In the genomic region with DNA sequence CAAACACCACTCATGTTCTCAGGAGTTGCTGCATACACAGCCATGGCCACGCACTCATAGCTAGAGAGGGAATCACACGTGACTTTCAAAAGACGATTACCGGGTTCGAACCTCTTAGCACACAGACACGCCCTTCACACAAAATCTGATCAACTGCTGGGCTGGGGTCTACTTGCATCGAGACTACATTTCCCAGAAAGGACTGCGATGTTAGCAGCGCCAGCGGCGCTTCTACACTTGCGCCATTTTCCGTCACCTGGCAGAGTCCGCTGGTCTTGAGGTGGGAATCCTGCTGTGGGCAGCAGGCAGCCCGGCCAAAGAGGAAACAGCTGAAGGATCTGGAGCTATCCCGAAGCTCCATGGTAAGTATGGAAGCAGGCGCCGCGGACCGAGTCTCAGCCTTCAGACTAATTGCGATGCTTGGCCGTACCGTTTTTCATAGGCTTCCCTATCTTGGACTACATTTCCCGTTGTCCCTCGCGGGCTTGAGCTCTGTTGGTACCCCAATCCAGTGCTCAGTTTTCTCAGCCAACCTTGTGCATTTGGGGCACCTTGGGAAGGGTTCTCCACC, we compare ENCODE assay signal across 8 mouse cellular contexts. TPM values are rescaled to one million over a fixed set of nuclear protein-coding genes. Genes with fewer than 3 reads are reported as not detected.
DNase-seq lines count a peak whose midpoint lies in the region; ATAC-seq and TF ChIP-seq lines count a peak whose summit lies in the region.

A gene (plus strand): TSS at position 259 of the 571 bp plus-strand sequence.

- no peak within 1 kb of the TSS for H3K27ac ChIP-seq in ES-E14 (ENCODE audit: insufficient read depth, low read depth, low read length, poor library complexity, severe bottlenecking)
- peak within 1 kb of the TSS; percentile 98 for H3K27ac ChIP-seq in cerebellum, adult 2 months (ENCODE audit: insufficient read depth, low read length)
- H3K27ac ChIP-seq in forebrain, postnatal 0 days (ENCODE audit: low read depth, low read length), result peak within 1 kb of the TSS; percentile 78
- peak within 1 kb of the TSS; percentile 98 for H3K27ac ChIP-seq in layer of hippocampus, adult 2 months

- no peak for TF ChIP-seq CTCF in cerebellum, adult 2 months (IDR thresholded peaks at IDR 0.05; ENCODE audit: borderline replicate concordance, insufficient read depth, low read depth, low read length)
- no peak for TF ChIP-seq CTCF in forebrain, postnatal 0 days (IDR thresholded peaks at IDR 0.05; ENCODE audit: low read depth)
- no peak for TF ChIP-seq CTCF in layer of hippocampus, adult 2 months (conservative IDR thresholded peaks at IDR 0.05)

- H3K27me3 ChIP-seq in cerebellum, adult 2 months (ENCODE audit: control insufficient read depth, insufficient read depth, low read length), result no peaks in the 10 kb centered on the region
- no peaks in the 10 kb centered on the region for H3K27me3 ChIP-seq in forebrain, postnatal 0 days (ENCODE audit: insufficient read depth, low read length)

- no peaks in the 10 kb centered on the region for H3K36me3 ChIP-seq in ES-E14 (ENCODE audit: control insufficient read depth, insufficient read depth, low read length, poor library complexity, severe bottlenecking)
- H3K36me3 ChIP-seq in forebrain, postnatal 0 days (ENCODE audit: insufficient read depth), result no peaks in the 10 kb centered on the region

- peak within 1 kb of the TSS; percentile 92 to 97 for H3K4me3 ChIP-seq in ES-E14 (ENCODE audit: insufficient read depth in 1 of 2, low read depth in 1 of 2, low read length in 2 of 2, poor library complexity in 1 of 2, severe bottlenecking in 1 of 2)
- peak within 1 kb of the TSS; percentile 96 for H3K4me3 ChIP-seq in cerebellum, adult 2 months (replicated peaks; ENCODE audit: insufficient read depth, low read depth, low read length)
- peak within 1 kb of the TSS; percentile 55 for H3K4me3 ChIP-seq in forebrain, postnatal 0 days (ENCODE audit: low read depth, low read length)
- H3K4me3 ChIP-seq in layer of hippocampus, adult 2 months, result peak within 1 kb of the TSS; percentile 72

- WGBS in cerebellum, adult 2 months, result under 1% methylated on average over 26 of the region's 26 CpGs
- WGBS in forebrain, postnatal 0 days, result under 1% methylated on average over 26 of the region's 26 CpGs

- peak; percentile 63 for DNase-seq in ES-E14 (ENCODE audit: low read depth, low spot score)
- peak; percentile 85 to 87 for DNase-seq in cerebellum, adult 2 months
- peak; percentile 94 for DNase-seq in forebrain, postnatal 0 days
- DNase-seq in layer of hippocampus, adult 2 months (ENCODE audit: low spot score in 2 of 2), result peak; percentile 74 to 83
- peak; percentile 33 to 36 for DNase-seq in lung, adult 18-20 months
- peak; percentile 47 for DNase-seq in thymus, postnatal 25 days

- in situ Hi-C loops in ES-E14 (cut with MboI; ENCODE audit: low sequenced_read_pairs in 2 of 2, unreplicated experiment in 2 of 2), result no loop called here

- ATAC-seq in forebrain, postnatal 0 days, result peak; percentile 96
- peak; percentile 91 to 93 for ATAC-seq in hematopoietic stem cell, adult 5-6 weeks (replicated peaks in 1 of 2; ENCODE audit: insufficient read depth in 1 of 2, low FRiP score in 2 of 2, low TSS enrichment in 1 of 2, low read depth in 1 of 2, poor library complexity in 2 of 2, severe bottlenecking in 2 of 2)
- ATAC-seq in neutrophil, adult 5-6 weeks (ENCODE audit: extremely low read depth, insufficient number of reproducible peaks, low FRiP score, poor library complexity, severe bottlenecking), result 0 out of 2 replicates have a peak, but pooled peaks have one; percentile 26

- peak; percentile 69; the same call in 1 of the 2 replicates for TF ChIP-seq POLR2A in cerebellum, adult 2 months (IDR thresholded peaks at IDR 0.05; ENCODE audit: borderline replicate concordance, insufficient read depth, low read length)

- H3K9me3 ChIP-seq in ES-E14 (ENCODE audit: control insufficient read depth, insufficient read depth, low read depth, low read length), result no peaks in the 10 kb centered on the region
- no peaks in the 10 kb centered on the region for H3K9me3 ChIP-seq in forebrain, postnatal 0 days (ENCODE audit: low read length)

- H3K4me2 ChIP-seq in forebrain, postnatal 0 days (ENCODE audit: low read depth), result peak within 1 kb of the TSS; percentile 41

- H3K4me1 ChIP-seq in ES-E14 (ENCODE audit: control insufficient read depth in 2 of 2, insufficient read depth in 2 of 2, low read length in 2 of 2, poor library complexity in 1 of 2), result no peaks in the 10 kb centered on the region
- H3K4me1 ChIP-seq in cerebellum, adult 2 months (ENCODE audit: control insufficient read depth, insufficient read depth, low read length), result no peaks in the 10 kb centered on the region
- no peaks in the 10 kb centered on the region for H3K4me1 ChIP-seq in forebrain, postnatal 0 days (ENCODE audit: insufficient read depth)

- peak within 1 kb of the TSS; percentile 87 for H3K9ac ChIP-seq in ES-E14 (ENCODE audit: insufficient read depth, low read depth, low read length, poor library complexity, severe bottlenecking)
- peak within 1 kb of the TSS; percentile 60 for H3K9ac ChIP-seq in forebrain, postnatal 0 days

TF ChIP-seq in ES-E14, 5 proteins besides CTCF, POLR2A, EP300 and RAD21:
- TF ChIP-seq HCFC1 (IDR thresholded peaks at IDR 0.05; ENCODE audit: borderline replicate concordance, insufficient read depth, low read length) (peak; percentile 92), ZNF384 (IDR thresholded peaks at IDR 0.05; ENCODE audit: low read depth, low read length) (no peak), MAFK (IDR thresholded peaks at IDR 0.05; ENCODE audit: insufficient read depth, low read depth, low read length) (no peak), ZC3H11A (IDR thresholded peaks at IDR 0.05; ENCODE audit: borderline replicate concordance, low read depth, low read length) (no peak), CHD2 (IDR thresholded peaks at IDR 0.05; ENCODE audit: low read depth, low read length) (no peak)

RNA-seq across cellular contexts. Expression of the gene that starts here (rescaled TPM):
- 2.5 and 2.9 TPM in 2 replicates for total RNA-seq in ES-E14 (2012; rRNA removed)
- 3.0 and 3.2 TPM in 2 replicates for polyA plus RNA-seq in cerebellum, adult 2 months (2012; rRNA removed)
- total RNA-seq in forebrain, postnatal 0 days (2014; rRNA removed), result 5.8 and 7.8 TPM in 2 replicates
- polyA plus RNA-seq in forebrain, postnatal 0 days (2015; fragmentation: Nextera tagmentation; extraction: Ambion mirVana), result 1.5 and 4.6 TPM in 2 replicates
- total RNA-seq in hematopoietic stem cell, adult 5-6 weeks (2017), result 1.8 TPM in 2 replicates
- total RNA-seq in layer of hippocampus, adult 2 months (2021), result 1 to 10 TPM; 7.1 to 8.3 TPM
- total RNA-seq in neutrophil, adult 5-6 weeks (2017), result 0.47 and 0.74 TPM in 2 replicates

Comparison
In these comparisons a context has a peak if more than half of its experiments do, and no peak if none do; other contexts are left out.
1. Peak in ATAC-seq in neutrophil, adult 5-6 weeks; RNA of the gene not detected or under 1 TPM.
2. DNase-seq: peak in every context shown above with its lines; median percentile 94 in forebrain, postnatal 0 days; 86 in cerebellum, adult 2 months; 78 in layer of hippocampus, adult 2 months; 63 in ES-E14; 47 in thymus, postnatal 25 days; 34 in lung, adult 18-20 months.
3. ATAC-seq: peak in every context shown above with its lines; median percentile 96 in forebrain, postnatal 0 days; 92 in hematopoietic stem cell, adult 5-6 weeks; 26 in neutrophil, adult 5-6 weeks.